Mouse (Mus musculus) CH12.LX (cell line): ENCODE results near the gene Crtc3. TPM values are rescaled to one million over a fixed set of nuclear protein-coding genes. Genes with fewer than 3 reads are reported as not detected.

Source experiments
- DNase-seq: peaks from one replicate; pipeline ENCODE4 v3.0.0-alpha.2; 2013; ENCODE audit errors: extremely low read depth
- H3K27ac ChIP-seq: 2 replicates; pipeline ENCODE4 v1.5.1; 2012; ENCODE audit warnings: low read depth, mild to moderate bottlenecking, control low read depth, moderate library complexity; ENCODE audit not compliant: insufficient read depth
- H3K27me3 ChIP-seq: replicated peaks from 2 replicates; pipeline ENCODE3; 2012; ENCODE audit warnings: inconsistent platforms
- H3K36me3 ChIP-seq, 2 experiments: replicated peaks in 1 of 2; 2 replicates each; pipeline versions ENCODE3 to v1.6.1; 2012; ENCODE audit warnings: inconsistent platforms in 1 of 2, low read length in 1 of 2, mild to moderate bottlenecking in 1 of 2, mixed read lengths in 1 of 2, moderate library complexity in 1 of 2; ENCODE audit not compliant: control insufficient read depth in 1 of 2, insufficient read depth in 1 of 2
- H3K4me1 ChIP-seq, 2 experiments: 2 replicates each; pipeline ENCODE4 v1.6.1; 2012; ENCODE audit warnings: inconsistent platforms in 1 of 2, moderate library complexity in 1 of 2; ENCODE audit not compliant: insufficient read depth in 2 of 2, control insufficient read depth in 1 of 2
- H3K4me2 ChIP-seq: 2 replicates; pipeline ENCODE4 v1.6.1; 2012; ENCODE audit warnings: low read depth, mild to moderate bottlenecking, control low read depth; ENCODE audit not compliant: poor library complexity, insufficient read depth, severe bottlenecking
- H3K4me3 ChIP-seq, 3 experiments: fragments of 150-350 bp in 1 of 3; sonication (generic) in 1 of 3; replicated peaks in 1 of 3; 2 replicates each; pipeline versions ENCODE3 to v1.5.1; 2011 to 2012; ENCODE audit warnings: low read depth in 2 of 3, low read length in 2 of 3, mild to moderate bottlenecking in 2 of 3, moderate library complexity in 2 of 3, control low read depth in 1 of 3, improper control_type of control experiment in 1 of 3, inconsistent platforms in 1 of 3, mixed read lengths in 1 of 3; ENCODE audit not compliant: poor library complexity in 1 of 3
- H3K79me2 ChIP-seq: replicated peaks from 2 replicates; pipeline ENCODE4 v1.6.1; 2012; ENCODE audit warnings: mild to moderate bottlenecking, moderate library complexity; ENCODE audit not compliant: control insufficient read depth, poor library complexity, insufficient read depth, severe bottlenecking; ENCODE audit errors: extremely low read depth
- H3K9ac ChIP-seq: 2 replicates; pipeline ENCODE4 v1.6.1; 2012; ENCODE audit warnings: low read depth, mild to moderate bottlenecking, control low read depth, moderate library complexity; ENCODE audit not compliant: insufficient read depth
- H3K9me3 ChIP-seq: replicated peaks from 2 replicates; pipeline ENCODE3; 2012; ENCODE audit warnings: low read length, inconsistent platforms, mixed read lengths
- BHLHE40 ChIP-seq: IDR thresholded peaks from 2 replicates; pipeline ENCODE4 v1.6.1; 2011; ENCODE audit warnings: mild to moderate bottlenecking, low read depth, low read length, improper control_type of control experiment
- CHD2 ChIP-seq: IDR thresholded peaks from 2 replicates; pipeline ENCODE4 v1.6.1; 2011; ENCODE audit warnings: low read length, improper control_type of control experiment
- CTCF ChIP-seq, 2 experiments: IDR thresholded peaks in 1 of 2; conservative IDR thresholded peaks in 1 of 2; 2 replicates each; pipeline ENCODE4 v1.5.1; 2011 to 2012; ENCODE audit warnings: low read depth in 2 of 2, low read length in 2 of 2, improper control_type of control experiment in 1 of 2, inconsistent platforms in 1 of 2, mild to moderate bottlenecking in 1 of 2, moderate library complexity in 1 of 2
- ELF1 ChIP-seq: IDR thresholded peaks from 2 replicates; pipeline ENCODE4 v1.6.1; 2014; ENCODE audit warnings: low read depth, mild to moderate bottlenecking, inconsistent platforms, low read length, improper control_type of control experiment
- EP300 ChIP-seq: IDR thresholded peaks from 2 replicates; pipeline ENCODE4 v1.6.1; 2011; ENCODE audit warnings: low read length, improper control_type of control experiment
- ETS1 ChIP-seq: conservative IDR thresholded peaks from 2 replicates; pipeline ENCODE4 v1.6.1; 2012; ENCODE audit warnings: low read depth, mild to moderate bottlenecking, inconsistent platforms, low read length, improper control_type of control experiment, moderate library complexity
- GABPA ChIP-seq: IDR thresholded peaks from 2 replicates; pipeline ENCODE4 v1.6.1; 2012; ENCODE audit warnings: low read depth, low read length, improper control_type of control experiment, inconsistent platforms; ENCODE audit not compliant: insufficient replicate concordance
- JUN ChIP-seq: IDR thresholded peaks from 2 replicates; pipeline ENCODE4 v1.6.1; 2011; ENCODE audit warnings: low read depth, mild to moderate bottlenecking, low read length, improper control_type of control experiment, moderate library complexity; ENCODE audit not compliant: insufficient read depth
- MAFK ChIP-seq: IDR thresholded peaks from 2 replicates; pipeline ENCODE4 v1.6.1; 2011; ENCODE audit warnings: low read length, improper control_type of control experiment; ENCODE audit not compliant: insufficient replicate concordance
- MAX ChIP-seq: IDR thresholded peaks from 2 replicates; pipeline ENCODE4 v1.6.1; 2011; ENCODE audit warnings: low read length, improper control_type of control experiment
- MEF2A ChIP-seq: IDR thresholded peaks from 2 replicates; pipeline ENCODE4 v1.6.1; 2014; ENCODE audit warnings: low read depth, mild to moderate bottlenecking, inconsistent platforms, low read length, improper control_type of control experiment, borderline replicate concordance
- MXI1 ChIP-seq: IDR thresholded peaks from 2 replicates; pipeline ENCODE4 v1.6.1; 2011; ENCODE audit warnings: mild to moderate bottlenecking, low read depth, low read length, improper control_type of control experiment
- MYC ChIP-seq: IDR thresholded peaks from 2 replicates; pipeline ENCODE4 v1.6.1; 2011; ENCODE audit warnings: low read depth, mild to moderate bottlenecking, improper control_type of control experiment, low read length
- NELFE ChIP-seq: IDR thresholded peaks from 2 replicates; pipeline ENCODE4 v1.6.1; 2011; ENCODE audit warnings: low read depth, low read length, improper control_type of control experiment
- NRF1 ChIP-seq: IDR thresholded peaks from 2 replicates; pipeline ENCODE4 v1.6.1; 2014; ENCODE audit warnings: low read depth, mild to moderate bottlenecking, inconsistent platforms, low read length, improper control_type of control experiment, moderate library complexity
- POLR2AphosphoS2 ChIP-seq: IDR thresholded peaks from 2 replicates; pipeline ENCODE4 v1.6.1; 2011; ENCODE audit warnings: low read depth, low read length, improper control_type of control experiment
- RAD21 ChIP-seq: IDR thresholded peaks from 2 replicates; pipeline ENCODE4 v1.6.1; 2011; ENCODE audit warnings: low read depth, mild to moderate bottlenecking, low read length, improper control_type of control experiment, moderate library complexity
- SIN3A ChIP-seq: IDR thresholded peaks from 2 replicates; pipeline ENCODE4 v1.6.1; 2012; ENCODE audit warnings: low read length, improper control_type of control experiment, inconsistent platforms
- SMC3 ChIP-seq: IDR thresholded peaks from 2 replicates; pipeline ENCODE4 v1.6.1; 2011; ENCODE audit warnings: low read depth, low read length, improper control_type of control experiment
- TBP ChIP-seq: conservative IDR thresholded peaks from 2 replicates; pipeline ENCODE4 v1.6.1; 2011; ENCODE audit warnings: low read depth, low read length, improper control_type of control experiment
- USF1 ChIP-seq: IDR thresholded peaks from 2 replicates; pipeline ENCODE4 v1.6.1; 2014; ENCODE audit warnings: low read depth, mild to moderate bottlenecking, inconsistent platforms, low read length, improper control_type of control experiment
- USF2 ChIP-seq: conservative IDR thresholded peaks from 2 replicates; pipeline ENCODE4 v1.6.1; 2011; ENCODE audit warnings: low read depth, low read length, improper control_type of control experiment
- dilution Hi-C: fragments of 300-500 bp; cut with MboI; formaldehyde crosslinking; loops from 2 replicates; pipeline ENCODE4 v1.14.3; 2020; ENCODE audit warnings: low sequenced_read_pairs; ENCODE audit not compliant: extremely low pct_unique_long_range_greater_than_20kb, extremely low pct_ligation_motif_present
- in situ Hi-C: fragments of 300-500 bp; cut with MboI; formaldehyde crosslinking; loops from 3 replicates; pipeline ENCODE4 v1.14.3; 2019; ENCODE audit warnings: low sequenced_read_pairs, low pct_ligation_motif_present, low pct_unique_long_range_greater_than_20kb, mixed read lengths
- polyA plus RNA-seq: library from polyadenylated mRNA; unstranded; fragments of >175 nt; gene quantifications from 2 replicates; pipeline ENCODE4 v1.2.1, GENCODE M21; 2012; ENCODE audit warnings: low read depth; ENCODE audit not compliant: insufficient read length
- total RNA-seq, 2 experiments: library from RNA; depleted of rRNA; stranded (reverse); fragments of 300-350 nt in 1 of 2; fragments of >200 nt in 1 of 2; gene quantifications; 2 replicates each; pipeline ENCODE4 v1.2.3; 2012 to 2014

Crtc3 gene
- total and polyA plus RNA-seq, 3 experiments: 1.2 to 9.1 (median 4.4) TPM

DNA sequence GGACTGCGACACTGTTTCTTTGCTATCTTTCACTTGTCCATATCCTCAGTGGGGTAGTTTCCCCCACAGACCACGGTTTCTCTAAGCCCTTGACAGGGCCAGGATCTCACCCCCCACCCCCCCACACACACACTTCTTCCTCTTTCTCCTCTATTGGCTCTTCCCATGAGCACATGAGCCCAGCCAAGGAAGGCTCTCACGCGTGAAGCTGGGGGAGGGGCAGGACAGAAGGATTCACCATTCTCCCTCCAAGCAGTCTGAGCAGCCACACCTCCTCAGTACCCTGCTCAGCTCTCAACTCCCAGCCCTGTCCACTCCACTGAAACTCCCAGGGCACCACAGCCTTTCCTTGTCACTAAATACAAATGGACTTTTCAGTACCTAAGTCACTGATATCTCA, 47.2 kb downstream of the Crtc3 start:
- Histone ChIP-seq H3K9me3 (no peaks in the 10 kb centered on the region), H3K4me1 (peaks cover 24 to 53% of the 10 kb centered on the region in 2 experiments)
- dilution Hi-C loops: no loop called here

DNA sequence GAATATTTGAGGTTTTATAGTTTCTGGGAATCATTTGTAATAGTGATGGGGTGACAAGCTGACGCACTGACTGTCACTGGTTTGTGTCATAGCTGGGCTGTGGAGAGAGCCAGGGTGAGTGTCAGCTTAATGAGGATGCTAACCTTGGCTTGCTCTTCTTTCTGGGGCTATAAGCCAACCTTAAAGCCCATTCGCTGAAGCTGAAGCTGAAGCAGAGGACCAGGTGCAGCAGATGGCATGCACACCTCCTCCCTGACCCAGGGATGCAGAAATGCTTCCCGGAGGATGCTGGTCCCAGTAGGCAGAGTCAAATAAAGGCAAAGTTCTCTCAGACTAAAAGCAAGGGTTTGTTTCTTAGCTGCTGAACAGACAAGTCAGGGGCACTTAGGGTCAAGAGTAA, 48.7 kb downstream of the Crtc3 start:
- H3K4me2 ChIP-seq: no peak overlapping the region
- peaks cover 21 to 53% of the 10 kb centered on the region in 2 experiments for H3K4me1 ChIP-seq
- H3K27ac ChIP-seq: no peak overlapping the region
- H3K9me3 ChIP-seq: no peaks in the 10 kb centered on the region
- H3K27me3 ChIP-seq: no peaks in the 10 kb centered on the region
- H3K4me3 ChIP-seq: no peak overlapping the region
- 0 out of 2 replicates have a peak, but pooled peaks cover 2% of the 10 kb centered on the region for H3K79me2 ChIP-seq
- TF ChIP-seq MEF2A: no peak
- no peak for TF ChIP-seq USF1
- no peak for TF ChIP-seq JUN
- no peak for TF ChIP-seq GABPA
- no peak for TF ChIP-seq MYC
- no peak for TF ChIP-seq USF2
- TF ChIP-seq RAD21: no peak
- no peak for TF ChIP-seq SIN3A
- no peak for TF ChIP-seq SMC3
- no peak for TF ChIP-seq MXI1
- no peak for TF ChIP-seq EP300
- no peak for TF ChIP-seq NRF1
- no peak for TF ChIP-seq MAX
- TF ChIP-seq CTCF (conservative IDR thresholded peaks at IDR 0.05 in 1 of 2, IDR thresholded peaks at IDR 0.05 in 1 of 2; ENCODE audit: low read depth in 2 of 2, low read length in 2 of 2): no peak
- TF ChIP-seq ELF1: no peak
- no peak for TF ChIP-seq NELFE
- no peak for TF ChIP-seq MAFK
- TF ChIP-seq ETS1: no peak
- no peak for TF ChIP-seq POLR2AphosphoS2
- no peak for TF ChIP-seq TBP
- no peak overlapping the region for H3K9ac ChIP-seq
- in situ Hi-C loops (loop anchor here (5.0 kb wide), 1 partner anchor 37 kb away; no protein-coding TSS in a partner anchor), dilution Hi-C loops (no loop called here)
- peaks cover 0 to 5% of the 10 kb centered on the region in 2 experiments for H3K36me3 ChIP-seq
- DNase-seq: no peak

More for the DNA sequence above, 47.2 kb downstream of the Crtc3 start:
- in situ Hi-C loops: loop anchor here (5.0 kb wide), 1 partner anchor 36 kb away; no protein-coding TSS in a partner anchor
- Histone ChIP-seq H3K27ac (no peak overlapping the region), H3K27me3 (no peaks in the 10 kb centered on the region), H3K9ac (no peak overlapping the region), H3K36me3 (no peaks in the 10 kb centered on the region), H3K4me3 (no peak overlapping the region), H3K79me2 (0 out of 2 replicates have a peak, but pooled peaks cover 2% of the 10 kb centered on the region), H3K4me2 (peak overlapping the region; percentile 41)
- 0 out of 2 replicates have a peak, but pooled peaks have one; percentile 9 for TF ChIP-seq ELF1
- TF ChIP-seq CHD2: peak; percentile 31; the same call in 1 of the 2 replicates
- no peak for TF ChIP-seq CTCF (conservative IDR thresholded peaks at IDR 0.05 in 1 of 2, IDR thresholded peaks at IDR 0.05 in 1 of 2; ENCODE audit: low read depth in 2 of 2, low read length in 2 of 2)
- TF ChIP-seq ETS1: peak; percentile 21; the same call in 1 of the 2 replicates
- TF ChIP-seq POLR2AphosphoS2: no peak
- TF ChIP-seq NRF1: no peak
- TF ChIP-seq BHLHE40: peak; percentile 88
- DNase-seq: peak; percentile 76
